ENCODE assay signal across 8 mouse cellular contexts in genomic region chr2:121866632-121867050, GRCm38 (mm10). TPM values are rescaled to one million over a fixed set of nuclear protein-coding genes. Genes with fewer than 3 reads are reported as not detected.
DNase-seq lines count a peak whose midpoint lies in the region; ATAC-seq and TF ChIP-seq lines count a peak whose summit lies in the region.

Casc4 (plus strand) TSS chr2:121866970.

- no peaks in the 10 kb centered on the region for H3K9me3 ChIP-seq in G1E (replicated peaks)
- no peaks in the 10 kb centered on the region for H3K9me3 ChIP-seq in hindbrain, embryonic 10.5 days
- no peaks in the 10 kb centered on the region for H3K9me3 ChIP-seq in lung, embryonic 16.5 days (ENCODE audit: control insufficient read depth, low read length)

- H3K9ac ChIP-seq in lung, embryonic 16.5 days (ENCODE audit: low read length), result peak within 1 kb of the TSS; percentile 85

- H3K4me2 ChIP-seq in lung, embryonic 16.5 days (ENCODE audit: low read depth, low read length), result peak within 1 kb of the TSS; percentile 56

- peaks cover 20% of the 10 kb centered on the region for H3K36me3 ChIP-seq in G1E (replicated peaks)
- peaks cover 14% of the 10 kb centered on the region; the same call in 1 of the 2 replicates for H3K36me3 ChIP-seq in hindbrain, embryonic 10.5 days
- 0 out of 2 replicates have a peak, but pooled peaks cover 2% of the 10 kb centered on the region for H3K36me3 ChIP-seq in lung, embryonic 16.5 days (ENCODE audit: control insufficient read depth, insufficient read depth, low read length)

- ATAC-seq in G1E (ENCODE audit: extremely low read depth, insufficient number of reproducible peaks, low FRiP score, poor library complexity, severe bottlenecking), result peak; percentile 86
- ATAC-seq in frontal cortex, adult (ENCODE audit: low TSS enrichment), result peak; percentile 68
- ATAC-seq in lung, embryonic 16.5 days (ENCODE audit: low read depth), result peak; percentile 99

- WGBS in hindbrain, embryonic 10.5 days, result under 1% methylated on average over 34 of the region's 43 CpGs
- WGBS in lung, embryonic 16.5 days, result 0% methylated on average over 22 of the region's 43 CpGs

- peak within 1 kb of the TSS; percentile 87 for H3K27ac ChIP-seq in hindbrain, embryonic 10.5 days
- H3K27ac ChIP-seq in lung, embryonic 16.5 days (ENCODE audit: low read length), result peak within 1 kb of the TSS; percentile 73

- H3K27me3 ChIP-seq in G1E (ENCODE audit: insufficient read depth, low read length), result peaks cover 10% of the 10 kb centered on the region
- H3K27me3 ChIP-seq in hindbrain, embryonic 10.5 days (ENCODE audit: insufficient read depth, poor library complexity, severe bottlenecking), result peaks cover 44% of the 10 kb centered on the region
- no peaks in the 10 kb centered on the region for H3K27me3 ChIP-seq in lung, embryonic 16.5 days (ENCODE audit: control insufficient read depth, insufficient read depth, low read depth, low read length)

- peaks cover 16% of the 10 kb centered on the region for H3K4me1 ChIP-seq in G1E (ENCODE audit: insufficient read depth, low read depth, low read length)
- peaks cover 23% of the 10 kb centered on the region for H3K4me1 ChIP-seq in hindbrain, embryonic 10.5 days (replicated peaks)
- peaks cover 12% of the 10 kb centered on the region for H3K4me1 ChIP-seq in lung, embryonic 16.5 days (replicated peaks; ENCODE audit: control insufficient read depth, insufficient read depth, low read length)

- DNase-seq in G1E (ENCODE audit: low spot score), result peak; percentile 95
- peak; percentile 75 to 82 for DNase-seq in cerebellum, adult 18-20 months
- peak; percentile 97 for DNase-seq in hindbrain, embryonic 10.5 days (ENCODE audit: low spot score)
- peak; percentile 91 for DNase-seq in layer of hippocampus, adult 9-11 months
- peak; percentile 90 for DNase-seq in ovary, postnatal 14 days (ENCODE audit: low spot score)
- DNase-seq in thymus, postnatal 10 days (ENCODE audit: low spot score in 2 of 2), result peak; percentile 96 to 98

- no peak for TF ChIP-seq CTCF in G1E (IDR thresholded peaks at IDR 0.05; ENCODE audit: low read depth, low read length)

- peak within 1 kb of the TSS; percentile 94 for H3K4me3 ChIP-seq in G1E (ENCODE audit: low read depth, low read length)
- H3K4me3 ChIP-seq in hindbrain, embryonic 10.5 days, result peak within 1 kb of the TSS; percentile 72
- peak within 1 kb of the TSS; percentile 81 for H3K4me3 ChIP-seq in lung, embryonic 16.5 days (ENCODE audit: low read length)

RNA-seq across cellular contexts. Expression of gene Casc4, which starts in this region (rescaled TPM):
- total RNA-seq in G1E (2014; fragmentation: Nextera tagmentation), result 51.8 and 75.4 TPM in 2 replicates
- total RNA-seq in G1E (2017), result 34.2 and 38.6 TPM in 2 replicates
- polyA plus RNA-seq in G1E (2012), result 14.3 and 16.9 TPM in 2 replicates
- polyA plus RNA-seq in hindbrain, embryonic 10.5 days (2016; fragmentation: Nextera tagmentation; extraction: Ambion mirVana), result 15.4 and 16.0 TPM in 2 replicates
- polyA plus RNA-seq in lung, embryonic 16.5 days (2015; fragmentation: Nextera tagmentation; extraction: Ambion mirVana), result 14.6 and 17.6 TPM in 2 replicates

Comparison
In these comparisons a context has a peak if more than half of its experiments do, and no peak if none do; other contexts are left out.
1. Peak in every context shown above with its lines: DNase-seq, ATAC-seq, H3K4me3 ChIP-seq and H3K27ac ChIP-seq.